Mouse (Mus musculus) effector memory CD4-positive, alpha-beta T cell, adult 7 months (primary cell): ENCODE measurements around the gene Bclaf3. TPM values are rescaled to one million over a fixed set of nuclear protein-coding genes. Genes with fewer than 3 reads are reported as not detected.

ENCODE experiments used
- polyA plus RNA-seq: library from polyadenylated mRNA; unstranded; fragments of 100-300 nt; shearing (Covaris generic); gene quantifications from one replicate; pipeline ENCODE4 v1.2.1, GENCODE M21; 2017

The Bclaf3 gene
- 23.4 TPM for polyA plus RNA-seq

DNA sequence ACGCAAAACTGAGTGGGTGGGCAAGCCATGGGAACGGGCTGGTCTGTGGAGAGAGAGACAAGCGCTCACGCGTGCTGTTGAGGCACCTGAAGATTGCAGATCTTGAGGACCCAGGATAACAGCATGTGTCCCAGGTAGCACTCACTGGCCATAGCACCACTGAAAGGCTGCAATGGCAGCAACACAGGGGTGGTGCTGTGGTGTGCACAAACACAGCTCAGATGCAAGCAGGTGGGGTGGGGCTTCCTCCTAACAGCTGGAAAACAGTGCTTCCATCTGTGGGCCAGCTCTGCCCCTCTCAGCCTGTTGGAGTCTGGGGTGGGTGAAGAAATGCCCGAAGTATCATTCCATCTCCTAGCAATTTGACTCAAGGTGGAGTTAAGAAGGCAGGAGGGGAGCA lies at the start of gene Bclaf3:
Gene Bclaf3, plus strand, starts transcription at position 301 of the 400 bp plus-strand sequence.

DNA sequence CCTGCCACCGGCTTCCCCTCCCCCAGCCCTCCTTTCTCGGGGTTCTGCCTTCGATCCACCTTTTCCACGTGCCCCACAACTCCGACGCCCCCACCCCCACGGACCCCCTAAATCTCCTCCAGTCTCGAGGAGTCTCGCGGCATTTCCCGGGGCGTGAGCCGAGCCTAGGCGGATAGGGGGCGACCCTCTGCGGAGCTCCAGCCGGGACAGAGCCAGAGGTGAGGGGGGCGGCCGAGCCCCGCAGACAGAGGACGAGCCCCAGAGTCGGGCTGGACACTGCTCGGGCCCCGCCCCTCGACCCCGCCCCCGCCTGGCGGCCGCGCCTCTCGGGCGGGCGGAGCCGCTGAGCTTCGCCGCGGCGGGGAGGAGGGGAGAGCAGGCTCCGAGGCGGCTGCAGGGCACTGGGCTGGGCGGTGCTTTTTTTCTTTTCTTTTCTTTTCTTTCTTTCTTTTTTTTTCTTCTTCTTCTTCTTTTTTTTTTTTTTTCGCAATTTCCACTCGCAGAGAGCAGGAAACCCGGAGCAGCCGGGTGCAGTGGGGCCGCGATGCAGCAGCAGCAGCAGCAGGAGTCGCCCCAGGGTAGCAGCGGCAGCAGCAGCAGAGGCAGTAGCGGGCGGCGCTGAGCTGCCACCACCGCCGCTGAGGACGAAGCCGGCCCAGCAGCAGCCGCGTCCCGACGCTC lies 100.6 kb downstream of the Bclaf3 start, which contains the start of gene Sh3kbp1:
Gene Sh3kbp1, plus strand, starts transcription at position 366 of the 681 bp plus-strand sequence.

Other genes with a start within 250 kb of the Bclaf3 start
- gene Eif1ax, start 154.5 kb upstream of the Bclaf3 start, polyA plus RNA-seq = 46.4 TPM
- gene Map7d2, start 112.1 kb upstream of the Bclaf3 start, polyA plus RNA-seq = not detected
- gene Sh3kbp1, start 100.6 kb downstream of the Bclaf3 start, polyA plus RNA-seq = 409 TPM